ENCODE assay signal across 8 mouse cellular contexts in genomic region chr10:117417470-117417767, GRCm38 (mm10). TPM values are rescaled to one million over a fixed set of nuclear protein-coding genes. Genes with fewer than 3 reads are reported as not detected.
DNase-seq lines count a peak whose midpoint lies in the region; ATAC-seq lines count a peak whose summit lies in the region.

No protein-coding gene starts in this region.

- no peaks in the 10 kb centered on the region for H3K9me3 ChIP-seq in heart, embryonic 10.5 days
- no peaks in the 10 kb centered on the region for H3K9me3 ChIP-seq in hindbrain, embryonic 11.5 days (ENCODE audit: control insufficient read depth, low read length)
- no peaks in the 10 kb centered on the region for H3K9me3 ChIP-seq in stomach, embryonic 15.5 days

- no peaks in the 10 kb centered on the region for H3K36me3 ChIP-seq in heart, embryonic 10.5 days
- H3K36me3 ChIP-seq in hindbrain, embryonic 11.5 days (ENCODE audit: control insufficient read depth, insufficient read depth, low read length): no peaks in the 10 kb centered on the region
- no peaks in the 10 kb centered on the region for H3K36me3 ChIP-seq in stomach, embryonic 15.5 days

- 0 out of 2 replicates have a peak overlapping the region, but pooled peaks have one; percentile 38 for H3K4me2 ChIP-seq in hindbrain, embryonic 11.5 days (replicated peaks; ENCODE audit: low read depth, low read length)
- peak overlapping the region; percentile 58 for H3K4me2 ChIP-seq in stomach, embryonic 15.5 days

- WGBS in heart, embryonic 10.5 days: 39% methylated on average over 9 of the region's 9 CpGs
- 61% methylated on average over 9 of the region's 9 CpGs for WGBS in hindbrain, embryonic 11.5 days
- WGBS in stomach, embryonic 15.5 days: 37% methylated on average over 9 of the region's 9 CpGs

- peak overlapping the region; percentile 48 for H3K4me3 ChIP-seq in heart, embryonic 10.5 days
- no peak overlapping the region for H3K4me3 ChIP-seq in hindbrain, embryonic 11.5 days (ENCODE audit: low read depth, low read length)
- H3K4me3 ChIP-seq in stomach, embryonic 15.5 days (replicated peaks): peak overlapping the region; percentile 24; the same call in 1 of the 2 replicates

- ATAC-seq in hindbrain, embryonic 11.5 days (ENCODE audit: low FRiP score): peak; percentile 62
- peak; percentile 57; the same call in 1 of the 2 replicates for ATAC-seq in stomach, embryonic 15.5 days (ENCODE audit: insufficient read depth, low FRiP score, low read depth)

- H3K27me3 ChIP-seq in heart, embryonic 10.5 days (ENCODE audit: insufficient read depth, poor library complexity, severe bottlenecking): peaks cover 6% of the 10 kb centered on the region; the same call in 1 of the 2 replicates
- no peaks in the 10 kb centered on the region for H3K27me3 ChIP-seq in hindbrain, embryonic 11.5 days (ENCODE audit: control insufficient read depth, insufficient read depth, low read length)
- no peaks in the 10 kb centered on the region for H3K27me3 ChIP-seq in stomach, embryonic 15.5 days (replicated peaks)

- H3K4me1 ChIP-seq in heart, embryonic 10.5 days: peaks cover 20% of the 10 kb centered on the region
- H3K4me1 ChIP-seq in hindbrain, embryonic 11.5 days (replicated peaks; ENCODE audit: control insufficient read depth, insufficient read depth, low read length): no peaks in the 10 kb centered on the region; the same call in 1 of the 2 replicates
- H3K4me1 ChIP-seq in stomach, embryonic 15.5 days: peaks cover 12% of the 10 kb centered on the region; the same call in 1 of the 2 replicates

- peak overlapping the region; percentile 50; the same call in 1 of the 2 replicates for H3K27ac ChIP-seq in heart, embryonic 10.5 days
- H3K27ac ChIP-seq in hindbrain, embryonic 11.5 days (ENCODE audit: low read depth, low read length): no peak overlapping the region
- no peak overlapping the region for H3K27ac ChIP-seq in stomach, embryonic 15.5 days

- H3K9ac ChIP-seq in hindbrain, embryonic 11.5 days (ENCODE audit: low read depth, low read length): no peak overlapping the region
- no peak overlapping the region for H3K9ac ChIP-seq in stomach, embryonic 15.5 days

- no peak for DNase-seq in heart, embryonic 10.5 days (ENCODE audit: low spot score)
- DNase-seq in heart, adult 8-10 months (ENCODE audit: low spot score): no peak
- DNase-seq in Muller cell, postnatal 12 days (ENCODE audit: inconsistent ontology term): peak; percentile 59
- no peak for DNase-seq in hindbrain, embryonic 11.5 days (ENCODE audit: low spot score)
- peak; percentile 61 for DNase-seq in lung, postnatal 36 days
- no peak for DNase-seq in kidney, postnatal 10 days
- DNase-seq in frontal cortex, postnatal 36 days (ENCODE audit: low spot score in 2 of 2): no peak

RNA-seq across cellular contexts. Expression of gene Cpsf6, which starts 37.6 kb away (rescaled TPM):
- polyA plus RNA-seq in heart, embryonic 10.5 days (2016; fragmentation: Nextera tagmentation; extraction: Ambion mirVana): 128 and 138 TPM in 2 replicates
- 10 to 100 TPM; 27.3 to 31.2 (median 30.1) TPM for total RNA-seq in heart, adult 8-10 months (2022)
- 230 and 231 TPM in 2 replicates for polyA plus RNA-seq in hindbrain, embryonic 11.5 days (2014; fragmentation: Nextera tagmentation; extraction: Ambion mirVana)
- polyA plus RNA-seq in stomach, embryonic 15.5 days (2015; fragmentation: Nextera tagmentation; extraction: Ambion mirVana): 117 and 129 TPM in 2 replicates

Comparison
In these comparisons a context has a peak if more than half of its experiments do, and no peak if none do; other contexts are left out.
1. DNase-seq: peak in Muller cell, postnatal 12 days (single experiment) and lung, postnatal 36 days (single experiment); none in heart, embryonic 10.5 days (single experiment), heart, adult 8-10 months (single experiment), hindbrain, embryonic 11.5 days (single experiment), kidney, postnatal 10 days (single experiment) and frontal cortex, postnatal 36 days (0 of 2).